Mouse (Mus musculus) liver, adult 2 months (tissue): ENCODE results near the gene Trappc1.

ENCODE experiments used
- CTCF ChIP-seq: fragments of 200-500 bp; IDR thresholded peaks from 2 replicates; pipeline ENCODE4 v1.5.1; 2011; ENCODE audit warnings: low read depth, low read length, control low read depth
- POLR2A ChIP-seq: fragments of 200-500 bp; IDR thresholded peaks from 2 replicates; pipeline ENCODE4 v1.6.1; 2011; ENCODE audit warnings: low read length, control low read depth; ENCODE audit not compliant: insufficient read depth; ENCODE audit errors: extremely low read depth

- TF ChIP-seq CTCF (no peak), POLR2A (no peak)
Observed at GRCm38 (mm10) chr11:69331152-69331551, 7.4 kb downstream of the Trappc1 start.
